Mouse (Mus musculus): Measurements from ENCODE around the gene Hist1h3g. TPM values are rescaled to one million over a fixed set of nuclear protein-coding genes. Genes with fewer than 3 reads are reported as not detected.

Hist1h3g gene
- polyA plus RNA-seq, 1 experiment, result 30.9 TPM

DNA sequence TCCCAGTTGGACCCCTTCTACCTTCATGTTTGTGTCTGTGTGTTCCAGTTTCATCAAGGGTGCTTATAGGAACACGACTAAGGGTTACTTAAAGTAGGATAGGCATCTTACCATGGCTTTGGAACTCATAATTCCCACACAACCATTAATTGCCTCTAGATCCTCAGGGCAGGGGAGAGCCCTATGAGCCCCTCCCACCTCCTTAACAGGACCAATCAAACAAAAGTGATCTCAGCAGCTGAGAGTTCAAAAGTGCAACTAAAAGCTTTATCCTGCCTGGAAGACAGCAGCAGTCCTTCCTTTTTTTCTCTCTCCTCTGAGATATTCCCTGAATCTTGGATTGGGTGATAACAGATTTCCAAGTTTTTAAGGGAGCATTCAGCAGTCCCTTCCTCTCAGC lies 25.1 kb upstream of the Hist1h3g start:
- WGBS, result 24% methylated on average over 1 of the region's 1 CpGs
- DNase-seq (ENCODE audit: low read depth, low spot score), result no peak

DNA sequence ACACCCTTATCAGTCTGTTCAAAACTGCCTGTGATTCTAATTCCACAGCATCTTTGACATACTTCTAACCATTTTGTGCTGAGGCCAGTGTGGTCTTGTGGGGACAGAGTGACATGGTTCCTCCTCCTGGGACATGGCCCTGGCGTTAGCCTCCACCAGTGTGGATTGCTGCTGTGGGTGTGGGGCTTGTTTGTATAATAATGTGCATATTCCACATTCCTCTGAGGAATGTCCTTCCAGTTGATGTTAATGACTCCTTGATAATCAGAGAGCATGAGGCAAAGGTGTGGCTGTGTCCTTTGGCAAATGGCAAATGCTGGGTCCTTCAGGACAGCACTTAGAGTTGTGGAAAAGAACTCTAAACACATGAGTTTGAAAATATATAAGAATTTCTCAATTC lies 21.7 kb upstream of the Hist1h3g start:
- no peak for DNase-seq (ENCODE audit: low read depth, low spot score)
- 81% methylated on average over 1 of the region's 1 CpGs for WGBS

DNA sequence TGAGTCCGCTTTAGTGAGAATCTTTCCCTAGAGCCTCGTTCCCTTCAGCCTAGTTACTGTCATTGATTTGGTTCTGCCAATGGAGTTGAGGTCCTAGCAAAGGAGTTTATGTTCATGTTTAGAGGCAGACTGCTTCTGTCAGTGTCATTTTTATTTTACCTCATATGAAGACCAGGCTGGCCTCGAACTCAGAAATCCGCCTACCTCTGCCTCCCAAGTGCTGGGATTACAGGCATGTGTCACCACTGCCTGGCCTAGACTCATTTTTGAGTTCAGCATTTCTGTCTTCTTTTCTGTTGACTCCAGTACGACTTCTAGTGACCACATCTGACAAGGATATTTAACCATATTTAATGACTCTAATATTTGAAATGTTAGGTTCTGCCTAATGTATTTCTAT lies 19.9 kb upstream of the Hist1h3g start:
- no peak for DNase-seq (ENCODE audit: low read depth, low spot score)
- 86% methylated on average over 5 of the region's 5 CpGs for WGBS

DNA sequence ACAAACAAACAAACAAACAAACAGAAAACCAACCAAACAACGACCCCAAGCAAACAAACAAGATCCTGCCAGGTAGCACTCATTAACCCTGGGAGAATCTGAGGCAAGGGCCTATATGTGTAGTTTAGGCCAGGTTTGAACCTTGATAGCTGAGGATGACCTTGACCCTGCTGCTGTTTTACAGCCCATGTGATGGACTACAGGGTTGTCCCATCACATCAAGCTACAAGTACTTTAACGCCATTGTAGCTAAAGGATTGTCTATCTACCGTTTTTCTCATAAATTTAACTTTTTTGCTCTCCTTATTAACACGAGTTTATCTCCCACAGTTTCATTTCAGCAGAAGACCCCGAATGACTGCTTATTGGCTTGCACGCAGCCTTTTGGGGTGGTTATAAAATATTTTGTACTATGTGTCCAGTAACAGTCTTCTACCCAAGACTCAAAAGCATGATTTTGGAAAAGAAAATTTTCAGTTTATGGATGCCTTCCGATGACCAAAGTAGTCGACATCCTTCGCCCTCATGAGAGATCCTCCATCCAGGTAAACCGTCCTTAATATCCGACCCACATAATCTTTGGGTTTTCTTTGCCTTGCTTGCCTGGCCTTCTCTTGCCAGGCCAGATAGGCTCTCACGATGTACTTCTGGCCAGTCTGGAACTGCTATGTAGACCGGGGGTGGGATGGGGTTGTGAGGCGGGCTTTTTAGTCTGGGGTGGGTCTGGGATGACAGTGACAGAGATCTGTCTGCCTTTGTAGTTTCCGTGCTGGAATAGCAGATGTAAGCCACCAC lies 19.2 kb upstream of the Hist1h3g start:
- DNase-seq (ENCODE audit: low read depth, low spot score), result no peak
- 58% methylated on average over 15 of the region's 15 CpGs for WGBS

- DNase-seq (ENCODE audit: low read depth, low spot score), result peak; percentile 63
- under 1% methylated on average over 19 of the region's 19 CpGs for WGBS
These were observed 18.2 kb upstream of the Hist1h3g start for GRCm38 (mm10) chr13:23516822-23517602.

- DNase-seq (ENCODE audit: low read depth, low spot score), result peak; percentile 57
- WGBS, result under 1% methylated on average over 27 of the region's 27 CpGs
These were observed 17.5 kb upstream of the Hist1h3g start for GRCm38 (mm10) chr13:23517603-23518294.

- no peak for DNase-seq (ENCODE audit: low read depth, low spot score)
- WGBS, result 1% methylated on average over 6 of the region's 6 CpGs
These were observed 17.0 kb upstream of the Hist1h3g start for GRCm38 (mm10) chr13:23518295-23518603.

DNA sequence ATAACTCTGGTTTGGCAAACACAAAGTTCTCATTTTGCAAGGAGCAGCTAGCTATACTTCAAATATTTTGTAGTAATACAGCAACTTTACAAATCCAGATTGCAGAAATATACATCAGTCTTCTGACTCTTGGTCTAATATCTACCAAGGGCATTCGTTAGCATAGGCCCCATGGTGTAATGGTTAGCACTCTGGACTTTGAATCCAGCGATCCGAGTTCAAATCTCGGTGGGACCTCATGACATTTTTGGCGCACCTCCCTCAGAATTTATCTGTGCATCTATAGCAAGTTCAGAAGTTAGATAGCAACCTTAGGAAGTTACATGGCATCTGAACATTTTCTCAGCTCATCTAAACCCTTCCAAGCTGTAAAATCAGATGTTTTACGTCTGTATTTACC lies 16.3 kb upstream of the Hist1h3g start:
- peak; percentile 55 for DNase-seq (ENCODE audit: low read depth, low spot score)
- 0% methylated on average over 6 of the region's 6 CpGs for WGBS

GRCm38 (mm10) chr13:23519416-23519815 lies 15.8 kb upstream of the Hist1h3g start:
- peak; percentile 45 for DNase-seq (ENCODE audit: low read depth, low spot score)
- under 1% methylated on average over 10 of the region's 10 CpGs for WGBS

DNA sequence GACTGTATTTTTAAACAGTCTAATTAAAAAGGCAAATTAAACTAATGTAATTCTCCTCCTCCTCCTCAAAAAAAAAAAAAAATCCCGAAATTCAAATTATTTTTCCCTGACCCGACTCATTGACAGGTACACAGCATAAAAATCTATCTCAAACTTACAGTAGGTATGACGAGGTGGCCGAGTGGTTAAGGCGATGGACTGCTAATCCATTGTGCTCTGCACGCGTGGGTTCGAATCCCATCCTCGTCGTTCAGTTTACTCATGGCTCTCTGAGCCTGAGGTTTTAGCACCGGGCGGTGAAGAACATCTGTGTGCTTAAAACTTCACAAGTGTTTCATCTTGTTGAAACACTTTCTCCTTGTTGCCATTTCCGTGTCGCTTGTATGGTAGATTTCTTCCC lies 13.5 kb upstream of the Hist1h3g start:
- WGBS, result 3% methylated on average over 14 of the region's 14 CpGs
- no peak for DNase-seq (ENCODE audit: low read depth, low spot score)

GRCm38 (mm10) chr13:23523976-23524375 lies 11.2 kb upstream of the Hist1h3g start:
- no peak for DNase-seq (ENCODE audit: low read depth, low spot score)
- WGBS, result 26% methylated on average over 5 of the region's 5 CpGs

GRCm38 (mm10) chr13:23524654-23525053 lies 10.6 kb upstream of the Hist1h3g start:
- 14% methylated on average over 5 of the region's 5 CpGs for WGBS
- no peak for DNase-seq (ENCODE audit: low read depth, low spot score)

GRCm38 (mm10) chr13:23525901-23526300 lies 9.3 kb upstream of the Hist1h3g start:
- 8% methylated on average over 10 of the region's 10 CpGs for WGBS
- no peak for DNase-seq (ENCODE audit: low read depth, low spot score)

- peak; percentile 70 for DNase-seq (ENCODE audit: low read depth, low spot score)
- WGBS, result under 1% methylated on average over 17 of the region's 17 CpGs
These were observed 8.9 kb upstream of the Hist1h3g start for GRCm38 (mm10) chr13:23526312-23526711.

- 85% methylated on average over 5 of the region's 5 CpGs for WGBS
- DNase-seq (ENCODE audit: low read depth, low spot score), result no peak
These were observed 6.2 kb upstream of the Hist1h3g start for GRCm38 (mm10) chr13:23529005-23529404.

DNA sequence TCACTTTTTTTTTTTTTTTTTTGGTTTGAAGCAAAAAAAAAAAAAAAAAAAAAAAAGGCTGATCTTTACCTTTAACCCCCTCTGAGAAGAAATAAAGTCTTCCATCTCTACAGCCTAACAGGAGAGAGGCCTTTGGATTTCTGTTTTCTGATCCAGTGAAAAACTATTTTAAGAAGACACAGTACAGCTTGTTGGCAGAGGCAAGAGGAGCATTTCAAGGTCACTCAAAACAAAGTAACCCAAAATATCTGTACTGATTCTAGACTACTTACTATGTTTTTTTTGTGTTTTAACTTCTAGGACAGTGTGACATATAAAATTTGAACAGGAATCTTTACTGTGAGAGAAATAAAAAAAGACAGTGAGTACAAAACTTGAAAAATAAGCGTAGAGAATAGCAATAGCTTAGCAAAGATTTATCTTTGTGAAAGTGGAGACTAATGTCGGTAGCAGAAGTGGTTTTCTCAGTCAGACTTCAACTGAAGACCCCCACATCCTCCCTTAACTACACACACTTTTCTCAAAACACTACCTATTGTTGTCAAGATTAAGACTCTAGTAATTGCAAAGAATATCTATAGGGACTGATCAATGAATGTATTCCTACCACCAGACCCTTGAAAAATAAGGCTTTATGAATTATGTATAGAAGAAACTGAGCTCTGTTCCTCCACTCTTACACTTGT lies 5.6 kb upstream of the Hist1h3g start:
- no peak for DNase-seq (ENCODE audit: low read depth, low spot score)
- 22% methylated on average over 2 of the region's 2 CpGs for WGBS

GRCm38 (mm10) chr13:23530181-23530900 lies 4.9 kb upstream of the Hist1h3g start:
- no peak for DNase-seq (ENCODE audit: low read depth, low spot score)

GRCm38 (mm10) chr13:23530901-23531875 lies 4.0 kb upstream of the Hist1h3g start, which contains the start of gene Hist1h4h:
Gene Hist1h4h (plus strand): TSS chr13:23531050.
- DNase-seq (ENCODE audit: low read depth, low spot score), result no peak
- under 1% methylated on average over 59 of the region's 70 CpGs for WGBS

More at GRCm38 (mm10) chr13:23530181-23530900, 4.9 kb upstream of the Hist1h3g start:
- WGBS, result under 1% methylated on average over 20 of the region's 20 CpGs

Data from large intestine, adult 2 months (tissue).